Mouse (Mus musculus) heart, adult 2 months (tissue): Measurements from ENCODE around the gene Shld2. TPM values are rescaled to one million over a fixed set of nuclear protein-coding genes. Genes with fewer than 3 reads are reported as not detected.

Experiments
- DNase-seq, 2 experiments: peaks; one replicate each; pipeline ENCODE4 v3.0.0; 2021
- H3K27ac ChIP-seq: fragments of 200-600 bp; 2 replicates; pipeline ENCODE4 v1.8.1; 2022
- H3K27me3 ChIP-seq: fragments of 200-500 bp; 2 replicates; pipeline ENCODE4 v1.6.1; 2012; ENCODE audit warnings: mild to moderate bottlenecking, low read length, inconsistent platforms, mixed read lengths; ENCODE audit not compliant: control insufficient read depth, insufficient read depth
- H3K36me3 ChIP-seq: fragments of 200-500 bp; 2 replicates; pipeline ENCODE4 v1.6.1; 2012; ENCODE audit warnings: low read length, inconsistent platforms; ENCODE audit not compliant: control insufficient read depth, insufficient read depth
- H3K4me1 ChIP-seq: fragments of 200-500 bp; 2 replicates; pipeline ENCODE4 v1.6.1; 2011; ENCODE audit warnings: low read length; ENCODE audit not compliant: control insufficient read depth, insufficient read depth
- H3K4me3 ChIP-seq: fragments of 200-600 bp; 2 replicates; pipeline ENCODE4 v1.8.1; 2022
- H3K79me2 ChIP-seq: fragments of 200-500 bp; replicated peaks from 2 replicates; pipeline ENCODE4 v1.6.1; 2012; ENCODE audit warnings: mild to moderate bottlenecking, inconsistent platforms, low read length, moderate library complexity, mixed read lengths; ENCODE audit not compliant: control insufficient read depth, insufficient read depth
- H3K9ac ChIP-seq: fragments of 200-500 bp; 2 replicates; pipeline ENCODE4 v1.6.1; 2012; ENCODE audit warnings: low read depth, mild to moderate bottlenecking, control low read depth, inconsistent platforms, low read length, mixed read lengths
- CTCF ChIP-seq: fragments of 200-600 bp; IDR thresholded peaks from 2 replicates; pipeline ENCODE4 v1.8.1; 2022; ENCODE audit warnings: antibody characterized with exemption, mild to moderate bottlenecking, moderate library complexity
- EP300 ChIP-seq: fragments of 200-500 bp; IDR thresholded peaks from 2 replicates; pipeline ENCODE4 v1.6.1; 2011; ENCODE audit warnings: low read depth, low read length, control low read depth; ENCODE audit not compliant: insufficient read depth
- POLR2A ChIP-seq: fragments of 200-500 bp; IDR thresholded peaks from 2 replicates; pipeline ENCODE4 v1.6.1; 2011; ENCODE audit warnings: mild to moderate bottlenecking, low read depth, low read length, control low read depth; ENCODE audit not compliant: insufficient read depth
- WGBS: fragments of 180-500 bp; shearing (Covaris S2); methylation state at CpG from one replicate; pipeline ENCODE4 v1.1.7; 2018; 5-methylcytosine and 5-hydroxymethylcytosine counted together
- intact Hi-C: fragments of 180-260 bp; cut with DNase I; formaldehyde crosslinking; loops from one replicate; pipeline ENCODE4 v1.15.1; 2025
- polyA plus RNA-seq: library from polyadenylated mRNA; depleted of rRNA; stranded (reverse); fragments of >200 nt; gene quantifications from 2 replicates; pipeline ENCODE4 v1.2.3, GENCODE M21; 2012
- total RNA-seq, 2 experiments: library from RNA; stranded (reverse); gene quantifications; 2 replicates each; pipeline ENCODE4 v1.2.3; 2021

The Shld2 gene
- total and polyA plus RNA-seq, 3 experiments: 2.4 to 9.9 (median 7.8) TPM

DNA sequence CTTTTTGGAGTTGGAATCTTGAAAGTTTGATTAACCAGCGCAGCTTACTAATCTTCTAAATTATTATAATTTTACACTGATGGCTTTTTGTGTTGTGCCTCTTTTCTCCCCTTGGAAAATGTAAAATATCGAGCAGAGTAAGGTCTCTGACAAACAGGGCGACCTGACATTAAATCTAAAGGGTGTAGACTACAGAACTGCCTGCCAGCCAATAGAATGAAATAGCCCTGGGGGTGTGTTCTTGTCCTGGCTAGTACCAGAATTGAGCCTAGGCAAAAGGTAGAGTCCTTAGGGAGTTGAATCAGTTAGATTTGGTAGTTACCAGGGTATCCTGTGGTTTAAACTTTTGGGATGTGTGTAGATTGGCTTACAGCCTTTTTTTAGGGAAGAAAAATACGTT, 1.4 kb upstream of the Shld2 start:
- Histone ChIP-seq H3K27me3 (no peaks in the 10 kb centered on the region), H3K4me3 (peak overlapping the region; percentile 84), H3K36me3 (peaks cover 24% of the 10 kb centered on the region), H3K4me1 (peaks cover 4% of the 10 kb centered on the region), H3K9ac (peak overlapping the region; percentile 96), H3K27ac (peak overlapping the region; percentile 94), H3K79me2 (peaks cover 5% of the 10 kb centered on the region)
- TF ChIP-seq EP300 (no peak), POLR2A (no peak), CTCF (no peak)
- intact Hi-C loops: loop anchor here (2.0 to 10.0 kb wide), 4 partner anchors 39 to 363 kb away; partner anchors contain the start of gene Wapl
- WGBS: 6% methylated on average over 4 of the region's 4 CpGs
- no peak for DNase-seq

DNA sequence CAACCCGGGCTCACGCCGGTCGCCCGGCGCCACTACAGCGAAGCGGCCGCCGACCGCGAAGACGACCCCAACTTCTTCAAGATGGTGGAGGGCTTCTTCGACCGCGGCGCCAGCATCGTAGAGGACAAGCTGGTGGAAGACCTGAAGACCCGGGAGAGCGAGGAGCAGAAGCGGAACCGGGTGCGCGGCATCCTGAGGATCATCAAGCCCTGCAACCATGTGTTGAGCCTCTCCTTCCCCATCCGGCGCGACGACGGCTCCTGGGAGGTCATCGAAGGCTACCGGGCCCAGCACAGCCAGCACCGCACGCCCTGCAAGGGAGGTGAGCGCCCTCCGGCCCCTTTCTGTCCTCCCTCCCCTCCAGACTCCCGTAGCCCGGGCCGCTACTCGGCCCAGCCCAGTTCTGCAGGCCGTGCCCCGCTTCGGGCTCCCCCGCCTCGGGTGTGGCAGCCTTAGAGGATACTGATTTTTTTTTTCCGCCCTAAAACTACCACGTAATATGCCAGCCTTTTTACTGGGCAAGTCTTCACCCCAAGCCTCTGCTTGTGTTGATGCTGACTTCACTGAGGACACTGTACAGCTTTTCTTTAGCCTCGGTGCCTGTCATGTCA, 833 bp upstream of the Shld2 start:
- H3K9ac ChIP-seq: peak overlapping the region; percentile 96
- intact Hi-C loops: loop anchor here (2.0 to 10.0 kb wide), 4 partner anchors 39 to 364 kb away; partner anchors contain the start of gene Wapl
- H3K4me1 ChIP-seq: peaks cover 4% of the 10 kb centered on the region
- no peak for TF ChIP-seq POLR2A
- TF ChIP-seq EP300: no peak
- TF ChIP-seq CTCF: no peak
- peaks cover 24% of the 10 kb centered on the region for H3K36me3 ChIP-seq
- H3K79me2 ChIP-seq: peaks cover 5% of the 10 kb centered on the region
- H3K4me3 ChIP-seq: peak overlapping the region; percentile 84
- WGBS: under 1% methylated on average over 47 of the region's 47 CpGs
- DNase-seq: peak; percentile 74 to 75
- peak overlapping the region; percentile 94 for H3K27ac ChIP-seq
- no peaks in the 10 kb centered on the region for H3K27me3 ChIP-seq

DNA sequence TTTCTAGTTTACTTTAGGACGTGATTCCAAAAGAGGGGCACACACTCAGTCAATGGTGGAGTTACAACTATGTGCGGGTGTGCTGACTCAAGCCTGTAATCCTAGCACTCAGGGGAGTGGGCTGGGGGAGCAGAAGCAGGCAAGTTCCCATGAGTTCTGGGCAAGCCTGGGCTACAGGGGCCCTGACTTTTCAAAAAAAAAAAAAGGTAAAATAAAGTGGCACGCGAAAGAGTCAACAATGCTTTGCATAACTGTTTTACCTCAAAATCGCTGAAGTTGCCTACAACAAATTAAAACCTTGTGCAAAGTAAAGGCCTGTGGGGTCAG, 423 bp downstream of the Shld2 start:
- intact Hi-C loops: loop anchor here (2.0 to 10.0 kb wide), 4 partner anchors 38 to 365 kb away; partner anchors contain the start of gene Wapl
- 10% methylated on average over 5 of the region's 5 CpGs for WGBS
- Histone ChIP-seq H3K36me3 (peaks cover 21% of the 10 kb centered on the region), H3K4me3 (peak overlapping the region; percentile 55), H3K27me3 (no peaks in the 10 kb centered on the region), H3K4me1 (peaks cover 4% of the 10 kb centered on the region), H3K79me2 (peaks cover 5% of the 10 kb centered on the region), H3K9ac (peak overlapping the region; percentile 83), H3K27ac (peak overlapping the region; percentile 98)
- DNase-seq: no peak
- no peak for TF ChIP-seq POLR2A

DNA sequence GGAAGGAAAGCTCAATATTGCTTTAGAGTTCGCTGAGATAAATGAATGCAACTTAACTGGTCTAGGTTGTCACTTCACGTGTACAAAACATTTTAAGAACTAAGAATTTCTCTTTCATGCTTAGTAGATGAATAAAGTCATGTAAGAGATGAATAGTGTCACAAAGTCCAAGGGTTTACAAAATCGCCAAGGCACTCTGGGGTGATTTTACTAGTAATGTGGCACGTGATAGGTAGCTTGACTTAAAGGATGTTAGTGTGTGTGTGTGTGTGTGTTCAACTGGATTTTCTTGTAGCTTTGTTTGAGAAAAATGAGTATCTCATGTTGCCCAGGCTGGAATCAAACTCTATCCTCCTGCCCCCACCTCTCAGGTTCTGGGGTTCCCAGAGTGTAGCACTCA, 1.0 kb downstream of the Shld2 start:
- H3K27me3 ChIP-seq: no peaks in the 10 kb centered on the region
- peaks cover 18% of the 10 kb centered on the region for H3K36me3 ChIP-seq
- peaks cover 5% of the 10 kb centered on the region for H3K79me2 ChIP-seq
- H3K4me1 ChIP-seq: peaks cover 4% of the 10 kb centered on the region
- TF ChIP-seq EP300 (no peak), CTCF (no peak), POLR2A (no peak)
- H3K27ac ChIP-seq: no peak overlapping the region
- DNase-seq: no peak
- intact Hi-C loops: no loop called here
- H3K9ac ChIP-seq: no peak overlapping the region
- no peak overlapping the region for H3K4me3 ChIP-seq
- WGBS: 95% methylated on average over 4 of the region's 4 CpGs

DNA sequence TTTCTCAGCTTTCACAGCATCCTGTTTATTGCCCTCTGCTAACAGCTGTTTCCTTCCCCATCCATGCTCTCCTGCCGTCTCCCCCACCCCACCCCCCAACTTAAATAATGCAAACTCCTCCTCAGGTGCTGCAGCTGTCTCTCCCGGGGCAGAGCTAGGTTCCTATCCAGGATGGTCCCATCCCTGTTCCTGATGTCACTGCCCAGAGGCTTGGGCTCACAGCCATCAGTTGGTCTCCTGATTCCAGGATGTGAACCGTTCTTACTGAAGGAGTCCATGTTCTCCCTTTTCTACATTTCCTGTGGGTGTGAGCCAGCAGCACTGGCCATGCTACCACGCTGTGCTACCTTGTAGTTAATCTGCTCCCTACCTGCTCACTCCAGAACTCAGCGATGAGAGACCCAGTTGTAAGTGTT, 7.0 kb downstream of the Shld2 start:
- peaks cover 4% of the 10 kb centered on the region for H3K4me1 ChIP-seq
- no peaks in the 10 kb centered on the region for H3K79me2 ChIP-seq
- WGBS: 29% methylated on average over 5 of the region's 5 CpGs
- no peak overlapping the region for H3K4me3 ChIP-seq
- TF ChIP-seq EP300: no peak
- no peak for TF ChIP-seq CTCF
- TF ChIP-seq POLR2A: no peak
- H3K27ac ChIP-seq: peak overlapping the region; percentile 6; the same call in 1 of the 2 replicates
- H3K27me3 ChIP-seq: no peaks in the 10 kb centered on the region
- intact Hi-C loops: no loop called here
- no peak overlapping the region for H3K9ac ChIP-seq
- H3K36me3 ChIP-seq: no peaks in the 10 kb centered on the region
- DNase-seq: peak in 1 of 2 experiments; percentile 23

DNA sequence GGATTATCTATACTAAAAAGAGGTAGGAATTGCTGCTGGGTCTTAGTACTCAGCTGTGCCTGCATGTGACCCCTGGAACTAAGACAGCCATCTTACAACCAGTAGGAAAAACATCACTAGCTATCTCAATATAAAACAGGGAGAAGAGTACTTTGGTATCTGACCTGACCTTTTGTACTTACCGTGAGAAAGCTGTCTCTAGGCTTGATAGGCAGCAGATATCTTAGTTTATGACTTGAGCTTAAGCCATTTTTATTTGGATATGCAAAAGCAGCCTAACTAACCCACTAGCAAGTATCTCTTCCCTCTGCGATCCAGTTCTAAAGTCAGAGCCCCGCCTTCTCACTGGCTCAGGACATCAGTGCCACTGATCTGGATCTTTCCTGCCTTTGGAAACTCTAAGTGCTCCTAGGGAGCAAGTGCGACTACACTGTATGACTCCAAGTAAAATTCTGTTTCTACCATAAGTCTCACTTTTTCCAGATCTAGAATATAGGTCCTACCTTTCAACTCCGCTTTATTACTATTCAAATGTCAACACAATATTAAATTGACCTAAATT, 7.5 kb downstream of the Shld2 start:
- peaks cover 4% of the 10 kb centered on the region for H3K4me1 ChIP-seq
- WGBS: 60% methylated on average over 5 of the region's 5 CpGs
- H3K9ac ChIP-seq: no peak overlapping the region
- H3K79me2 ChIP-seq: no peaks in the 10 kb centered on the region
- H3K36me3 ChIP-seq: no peaks in the 10 kb centered on the region
- intact Hi-C loops: no loop called here
- H3K4me3 ChIP-seq: no peak overlapping the region
- no peak for TF ChIP-seq EP300
- no peak for TF ChIP-seq POLR2A
- no peak for TF ChIP-seq CTCF
- no peaks in the 10 kb centered on the region for H3K27me3 ChIP-seq
- H3K27ac ChIP-seq: peak overlapping the region; percentile 15
- DNase-seq: no peak
